Mouse (Mus musculus) midbrain, embryonic 15.5 days (tissue): ENCODE measurements around the gene Il15ra. TPM values are rescaled to one million over a fixed set of nuclear protein-coding genes. Genes with fewer than 3 reads are reported as not detected.

Experiments used
- ATAC-seq: fragments of 200-750 bp; cut with Nextera tagmentation; replicated peaks from 2 replicates; pipeline ENCODE4 v1.8.0; 2017; ENCODE audit warnings: moderate TSS enrichment
- H3K27ac ChIP-seq: fragments of 300-500 bp; sonication (generic); 2 replicates; pipeline ENCODE4 v1.5.1; 2015; ENCODE audit warnings: mild to moderate bottlenecking, inconsistent platforms
- H3K27me3 ChIP-seq: fragments of 300-500 bp; sonication (generic); replicated peaks from 2 replicates; pipeline ENCODE4 v1.6.1; 2015; ENCODE audit warnings: inconsistent platforms
- H3K36me3 ChIP-seq: fragments of 300-500 bp; sonication (generic); replicated peaks from 2 replicates; pipeline ENCODE4 v1.6.1; 2015; ENCODE audit warnings: inconsistent platforms
- H3K4me1 ChIP-seq: fragments of 300-500 bp; sonication (generic); 2 replicates; pipeline ENCODE4 v1.6.1; 2015; ENCODE audit warnings: inconsistent platforms
- H3K4me2 ChIP-seq: fragments of 300-500 bp; sonication (generic); 2 replicates; pipeline ENCODE4 v1.6.1; 2015; ENCODE audit warnings: inconsistent platforms, mild to moderate bottlenecking, moderate library complexity
- H3K4me3 ChIP-seq: fragments of 300-500 bp; sonication (generic); 2 replicates; pipeline ENCODE4 v1.5.1; 2015; ENCODE audit warnings: mild to moderate bottlenecking, inconsistent platforms
- H3K9ac ChIP-seq: fragments of 300-500 bp; sonication (generic); 2 replicates; pipeline ENCODE4 v1.6.1; 2015; ENCODE audit warnings: mild to moderate bottlenecking, inconsistent platforms
- H3K9me3 ChIP-seq: fragments of 300-500 bp; sonication (generic); 2 replicates; pipeline ENCODE4 v1.6.1; 2016; ENCODE audit warnings: inconsistent platforms
- whole genome bisulfite sequencing: fragments of 180-500 bp; shearing (Covaris S2); methylation state at CpG from one replicate; pipeline ENCODE4 v1.1.7; 2015; ENCODE audit warnings: mixed read lengths; 5-methylcytosine and 5-hydroxymethylcytosine counted together
- polyA plus RNA-seq: library from polyadenylated mRNA; unstranded; fragments of >200 nt; fragmentation: Nextera tagmentation; extraction: Ambion mirVana; gene quantifications from 2 replicates; pipeline ENCODE4 v1.2.1, GENCODE M21; 2015

Il15ra gene
- polyA plus RNA-seq, 1 experiment from 2014 or later, result 0.59 TPM

DNA sequence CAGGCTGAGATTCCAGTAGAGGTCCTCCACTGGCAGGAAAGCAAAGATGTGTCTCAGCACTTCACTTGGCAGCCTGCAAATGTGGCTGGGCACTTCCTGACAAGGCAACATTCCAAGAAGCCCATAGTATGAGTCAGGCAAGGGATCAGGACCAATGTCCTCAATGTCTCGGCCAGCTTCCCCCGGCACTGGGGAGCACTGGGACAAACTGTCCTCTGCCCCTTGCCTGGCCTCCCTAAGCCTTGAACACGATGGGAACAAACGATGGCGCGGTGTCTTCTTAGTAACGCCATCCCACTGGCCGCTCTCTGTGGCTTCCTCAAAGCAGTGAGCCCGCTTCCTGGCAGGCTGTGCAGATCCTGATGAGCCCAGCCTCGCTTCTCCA is 62.1 kb downstream of the Il15ra start:
- no peak overlapping the region for H3K4me3 ChIP-seq
- no peak overlapping the region for H3K4me2 ChIP-seq
- no peaks in the 10 kb centered on the region for H3K27me3 ChIP-seq
- peaks cover 44% of the 10 kb centered on the region for H3K36me3 ChIP-seq
- no peak for ATAC-seq
- no peak overlapping the region for H3K27ac ChIP-seq
- 85% methylated on average over 10 of the region's 10 CpGs for WGBS
- H3K9me3 ChIP-seq, result no peaks in the 10 kb centered on the region
- no peak overlapping the region for H3K9ac ChIP-seq
- H3K4me1 ChIP-seq, result no peaks in the 10 kb centered on the region

DNA sequence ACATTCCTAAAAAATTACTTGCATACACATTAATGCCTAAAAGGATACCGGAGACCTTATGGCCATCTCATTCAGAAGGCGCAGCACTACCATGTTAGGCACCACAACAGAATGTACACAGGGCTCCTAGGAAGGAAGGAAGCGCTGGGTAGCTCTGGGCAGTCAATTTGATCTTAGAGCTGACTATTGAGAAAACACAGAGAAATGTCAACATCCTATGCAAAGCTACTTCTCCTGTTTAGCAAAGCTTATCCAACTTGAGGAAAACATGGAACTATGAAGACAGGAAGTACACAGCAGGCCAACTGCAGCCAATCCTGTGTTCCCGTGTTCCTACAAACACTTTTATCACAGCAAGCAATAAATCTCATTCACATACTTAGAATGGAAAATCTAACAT is 66.6 kb downstream of the Il15ra start:
- Histone ChIP-seq H3K4me1 (peaks cover 28% of the 10 kb centered on the region), H3K9me3 (no peaks in the 10 kb centered on the region), H3K36me3 (peaks cover 16% of the 10 kb centered on the region), H3K27me3 (no peaks in the 10 kb centered on the region), H3K27ac (no peak overlapping the region), H3K9ac (no peak overlapping the region), H3K4me3 (no peak overlapping the region), H3K4me2 (no peak overlapping the region)
- WGBS, result 92% methylated on average over 4 of the region's 4 CpGs
- no peak for ATAC-seq

GRCm38 (mm10) chr2:11772401-11772800 is 67.3 kb downstream of the Il15ra start:
- H3K4me2 ChIP-seq, result no peak overlapping the region
- no peaks in the 10 kb centered on the region for H3K9me3 ChIP-seq
- peaks cover 9% of the 10 kb centered on the region for H3K36me3 ChIP-seq
- H3K4me3 ChIP-seq, result no peak overlapping the region
- no peak overlapping the region for H3K9ac ChIP-seq
- H3K27ac ChIP-seq, result no peak overlapping the region
- peaks cover 30% of the 10 kb centered on the region for H3K4me1 ChIP-seq
- 84% methylated on average over 4 of the region's 4 CpGs for WGBS
- ATAC-seq, result no peak
- no peaks in the 10 kb centered on the region for H3K27me3 ChIP-seq

GRCm38 (mm10) chr2:11774426-11774825 is 69.3 kb downstream of the Il15ra start:
- WGBS, result 93% methylated on average over 10 of the region's 10 CpGs
- Histone ChIP-seq H3K27ac (no peak overlapping the region), H3K27me3 (no peaks in the 10 kb centered on the region), H3K9ac (no peak overlapping the region), H3K36me3 (peaks cover 5% of the 10 kb centered on the region), H3K4me3 (no peak overlapping the region), H3K4me1 (peaks cover 36% of the 10 kb centered on the region), H3K9me3 (no peaks in the 10 kb centered on the region), H3K4me2 (no peak overlapping the region)
- no peak for ATAC-seq

DNA sequence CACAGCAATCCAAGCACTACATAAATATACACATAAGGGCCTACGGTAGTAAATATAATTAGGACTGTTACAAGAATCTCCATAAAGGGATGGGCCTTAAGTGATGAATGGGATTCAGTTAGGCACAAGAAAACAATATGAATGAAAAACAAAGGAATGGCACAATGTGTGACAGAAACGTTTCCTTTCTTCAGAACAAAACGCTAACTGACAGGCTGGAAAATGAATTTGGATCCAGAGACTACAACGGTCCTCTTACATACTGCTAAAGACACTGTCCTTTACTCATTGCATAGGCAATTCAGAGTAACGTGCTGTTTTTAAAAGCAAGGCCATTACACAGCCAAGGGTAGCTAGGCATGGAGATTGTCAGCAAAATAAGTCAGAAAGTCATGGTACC is 70.0 kb downstream of the Il15ra start:
- no peaks in the 10 kb centered on the region for H3K27me3 ChIP-seq
- WGBS, result 61% methylated on average over 5 of the region's 5 CpGs
- peaks cover 43% of the 10 kb centered on the region for H3K4me1 ChIP-seq
- no peaks in the 10 kb centered on the region for H3K9me3 ChIP-seq
- H3K36me3 ChIP-seq, result no peaks in the 10 kb centered on the region
- H3K9ac ChIP-seq, result no peak overlapping the region
- H3K4me2 ChIP-seq, result no peak overlapping the region
- no peak overlapping the region for H3K27ac ChIP-seq
- no peak overlapping the region for H3K4me3 ChIP-seq
- no peak for ATAC-seq

DNA sequence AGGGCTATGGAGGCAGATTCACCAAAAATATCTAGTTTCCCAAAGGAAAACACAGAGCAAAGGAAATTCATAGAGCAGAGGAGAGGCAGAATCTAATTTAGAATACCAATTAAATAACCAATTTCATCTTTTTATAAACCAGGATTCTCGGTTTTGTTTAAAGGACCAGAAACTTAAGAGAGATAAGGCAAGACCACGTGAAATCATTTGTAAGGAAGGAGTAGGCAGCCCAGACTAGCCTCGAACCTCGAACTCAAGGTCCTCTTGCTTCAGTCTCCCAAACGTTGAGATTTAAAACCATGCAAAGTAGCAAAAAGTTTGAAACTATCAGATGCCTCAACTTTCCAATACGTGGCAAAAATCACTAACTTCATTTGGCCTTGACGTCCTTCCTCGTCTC is 71.3 kb downstream of the Il15ra start:
- H3K27ac ChIP-seq, result peak overlapping the region; percentile 91
- 55% methylated on average over 8 of the region's 8 CpGs for WGBS
- peak overlapping the region; percentile 81 for H3K9ac ChIP-seq
- no peaks in the 10 kb centered on the region for H3K27me3 ChIP-seq
- H3K4me2 ChIP-seq, result peak overlapping the region; percentile 73
- H3K4me1 ChIP-seq, result peaks cover 51% of the 10 kb centered on the region
- H3K36me3 ChIP-seq, result peaks cover 8% of the 10 kb centered on the region
- H3K9me3 ChIP-seq, result no peaks in the 10 kb centered on the region
- peak overlapping the region; percentile 92 for H3K4me3 ChIP-seq
- ATAC-seq, result no peak

GRCm38 (mm10) chr2:11777091-11778068 is 72.3 kb downstream of the Il15ra start, which contains the start of the genes Fbh1 and Ankrd16:
Gene Fbh1 (minus strand): TSS chr2:11777582.
Gene Ankrd16 (plus strand): TSS chr2:11777876.
- Histone ChIP-seq H3K9me3 (no peaks in the 10 kb centered on the region), H3K36me3 (peaks cover 18% of the 10 kb centered on the region), H3K9ac (peak within 1 kb of the TSS; percentile 81), H3K4me2 (peak within 1 kb of the TSS; percentile 87), H3K27ac (peak within 1 kb of the TSS; percentile 96), H3K4me3 (peak within 1 kb of the TSS; percentile 92), H3K27me3 (no peaks in the 10 kb centered on the region), H3K4me1 (peaks cover 51% of the 10 kb centered on the region)
- ATAC-seq, result peak; percentile 97
- WGBS, result under 1% methylated on average over 72 of the region's 73 CpGs

DNA sequence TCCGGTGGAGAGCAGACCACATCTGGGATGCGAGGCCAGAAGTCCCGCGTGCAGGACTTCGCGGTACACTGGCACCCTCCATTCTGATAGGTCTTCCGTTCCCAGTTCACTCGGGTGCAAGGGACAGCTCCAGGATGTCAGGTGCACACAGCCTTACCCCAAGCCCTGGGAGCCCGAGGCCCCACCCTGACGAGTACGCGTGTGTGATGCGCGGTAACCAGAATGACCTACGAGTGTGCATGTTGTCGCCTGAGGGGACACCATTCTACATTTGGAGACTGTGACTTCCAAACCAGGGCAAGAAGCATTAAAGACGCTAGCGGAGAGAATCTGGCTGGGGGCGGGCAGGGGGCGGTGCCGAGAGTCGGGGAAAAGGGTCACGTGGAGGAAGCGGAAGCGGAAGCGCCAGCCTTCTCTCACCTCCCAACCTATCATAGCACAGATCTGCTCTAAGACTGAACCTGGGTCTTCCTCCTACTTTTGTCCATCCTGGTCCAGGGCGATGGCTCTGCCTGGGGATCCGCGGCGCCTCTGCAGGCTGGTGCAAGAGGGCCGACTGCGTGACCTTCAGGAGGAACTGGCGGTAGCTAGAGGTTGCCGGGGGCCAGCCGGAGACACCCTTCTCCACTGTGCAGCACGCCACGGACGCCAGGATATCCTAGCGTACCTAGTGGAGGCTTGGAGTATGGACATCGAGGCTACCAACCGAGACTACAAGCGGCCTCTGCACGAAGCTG is 73.2 kb downstream of the Il15ra start:
- Histone ChIP-seq H3K4me2 (peak overlapping the region; percentile 87), H3K27ac (peak overlapping the region; percentile 96), H3K27me3 (no peaks in the 10 kb centered on the region), H3K9ac (peak overlapping the region; percentile 80), H3K36me3 (peaks cover 25% of the 10 kb centered on the region), H3K4me1 (peaks cover 51% of the 10 kb centered on the region), H3K9me3 (no peaks in the 10 kb centered on the region), H3K4me3 (peak overlapping the region; percentile 92)
- under 1% methylated on average over 43 of the region's 43 CpGs for WGBS
- ATAC-seq, result peak; percentile 93

Other genes with a start within 250 kb of the Il15ra start
- 35.3 and 35.7 TPM in 2 replicates for gene Pfkfb3, start 151.2 kb upstream of the Il15ra start, polyA plus RNA-seq
- 122 and 129 TPM in 2 replicates for gene Rbm17, start 101.1 kb upstream of the Il15ra start, polyA plus RNA-seq
- not detected in 2 replicates for gene Gm17490, start 79.0 kb upstream of the Il15ra start, polyA plus RNA-seq
- 0.04 TPM in 1 of 2 replicates, not detected in the other for gene Il2ra, start 62.5 kb upstream of the Il15ra start, polyA plus RNA-seq
- 133 TPM in 2 replicates for gene Fbh1, start 72.3 kb downstream of the Il15ra start, polyA plus RNA-seq
- 49.3 and 55.4 TPM in 2 replicates for gene Ankrd16, start 72.6 kb downstream of the Il15ra start, polyA plus RNA-seq